Comparison of ENCODE assay signal across 21 mouse cellular contexts in genomic region chr12:75908466-75908865, GRCm38 (mm10).
"Had no signal": no experiment of that assay in that cellular context is flagged by ENCODE, and none has a peak within 500 bp of the region (broad histone marks: within the 10 kb centered on the region; RNA-seq: fewer than 3 reads in every experiment).

No protein-coding gene starts in this region.

- DNase-seq: kidney, adult 18-20 months; kidney, adult 9 months; kidney, postnatal 14 days; layer of hippocampus, adult 9-11 months; left cerebral cortex, postnatal 4 days; liver, postnatal 0 days; retina, postnatal 1 day; right cerebral cortex, postnatal 25 days; spleen, adult 18-20 months; thymus, postnatal 25 days had no signal

- H3K4me1 ChIP-seq: limb, embryonic 12.5 days; limb, embryonic 15.5 days; midbrain, embryonic 12.5 days; midbrain, embryonic 15.5 days; neural tube, embryonic 12.5 days; neural tube, embryonic 15.5 days; stomach, embryonic 15.5 days had no signal

- H3K4me2 ChIP-seq: limb, embryonic 12.5 days; limb, embryonic 15.5 days; liver, embryonic 11.5 days; midbrain, embryonic 12.5 days; midbrain, embryonic 15.5 days; neural tube, embryonic 12.5 days; neural tube, embryonic 15.5 days; stomach, embryonic 15.5 days had no signal

- ATAC-seq: liver, postnatal 0 days; midbrain, embryonic 15.5 days had no signal

- H3K27me3 ChIP-seq: limb, embryonic 12.5 days; limb, embryonic 15.5 days; midbrain, embryonic 12.5 days; midbrain, embryonic 15.5 days; neural tube, embryonic 12.5 days; neural tube, embryonic 15.5 days; stomach, embryonic 15.5 days had no signal

- H3K27ac ChIP-seq: layer of hippocampus, adult 2 months; limb, embryonic 12.5 days; limb, embryonic 15.5 days; liver, embryonic 14.5 days; macrophage; midbrain, embryonic 12.5 days; midbrain, embryonic 15.5 days; neural tube, embryonic 12.5 days; neural tube, embryonic 15.5 days; stomach, embryonic 15.5 days had no signal

- H3K4me3 ChIP-seq: layer of hippocampus, adult 2 months; limb, embryonic 12.5 days; limb, embryonic 15.5 days; midbrain, embryonic 12.5 days; midbrain, embryonic 15.5 days; neural tube, embryonic 12.5 days; neural tube, embryonic 15.5 days; stomach, embryonic 15.5 days had no signal

- H3K9me3 ChIP-seq: limb, embryonic 12.5 days; limb, embryonic 15.5 days; midbrain, embryonic 12.5 days; midbrain, embryonic 15.5 days; neural tube, embryonic 12.5 days; neural tube, embryonic 15.5 days; stomach, embryonic 15.5 days had no signal

- H3K9ac ChIP-seq: limb, embryonic 12.5 days; limb, embryonic 15.5 days; liver, embryonic 14.5 days; liver, postnatal 0 days; midbrain, embryonic 12.5 days; midbrain, embryonic 15.5 days; neural tube, embryonic 12.5 days; neural tube, embryonic 15.5 days; stomach, embryonic 15.5 days had no signal
